Mouse (Mus musculus) MEL (cell line): ENCODE measurements around the gene Egfl8. TPM values are rescaled to one million over a fixed set of nuclear protein-coding genes. Genes with fewer than 3 reads are reported as not detected.

Source experiments
- DNase-seq: peaks from one replicate; pipeline ENCODE4 v3.0.0; 2011; ENCODE audit warnings: low read depth, low spot score
- H3K27ac ChIP-seq: 2 replicates; pipeline ENCODE4 v1.5.1; 2012; ENCODE audit warnings: low read depth, mild to moderate bottlenecking, control low read depth, low read length, moderate library complexity; ENCODE audit not compliant: control insufficient read depth
- H3K27me3 ChIP-seq, 2 experiments: fragments of 150-350 bp in 1 of 2; sonication (generic) in 1 of 2; 2 replicates each; pipeline ENCODE4 v1.6.1; 2012; ENCODE audit warnings: low read length in 2 of 2, mild to moderate bottlenecking in 2 of 2, improper control_type of control experiment in 1 of 2, moderate library complexity in 1 of 2; ENCODE audit not compliant: insufficient read depth in 2 of 2, control insufficient read depth in 1 of 2
- H3K36me3 ChIP-seq, 2 experiments: 2 replicates each; pipeline ENCODE4 v1.6.1; 2012 to 2014; ENCODE audit warnings: low read length in 2 of 2, improper control_type of control experiment in 1 of 2, inconsistent platforms in 1 of 2, mild to moderate bottlenecking in 1 of 2; ENCODE audit not compliant: insufficient read depth in 2 of 2, control insufficient read depth in 1 of 2
- H3K4me1 ChIP-seq, 2 experiments: fragments of 150-350 bp in 1 of 2; sonication (generic) in 1 of 2; 2 replicates each; pipeline ENCODE4 v1.6.1; 2012; ENCODE audit warnings: low read length in 2 of 2, improper control_type of control experiment in 1 of 2, mild to moderate bottlenecking in 1 of 2; ENCODE audit not compliant: insufficient read depth in 2 of 2, control insufficient read depth in 1 of 2
- H3K4me3 ChIP-seq, 2 experiments: fragments of 150-350 bp in 1 of 2; sonication (generic) in 1 of 2; 2 replicates each; pipeline ENCODE4 v1.5.1; 2012; ENCODE audit warnings: low read depth in 2 of 2, low read length in 2 of 2, mild to moderate bottlenecking in 2 of 2, moderate library complexity in 2 of 2, control low read depth in 1 of 2, improper control_type of control experiment in 1 of 2; ENCODE audit not compliant: control insufficient read depth in 1 of 2, insufficient read depth in 1 of 2
- H3K79me2 ChIP-seq: 2 replicates; pipeline ENCODE4 v1.6.1; 2012; ENCODE audit warnings: mild to moderate bottlenecking, low read length, moderate library complexity; ENCODE audit not compliant: control insufficient read depth, poor library complexity, insufficient read depth
- H3K9ac ChIP-seq: 2 replicates; pipeline ENCODE4 v1.6.1; 2012; ENCODE audit warnings: low read depth, mild to moderate bottlenecking, control low read depth, low read length, moderate library complexity; ENCODE audit not compliant: control insufficient read depth, poor library complexity, severe bottlenecking
- H3K9me3 ChIP-seq: fragments of 150-350 bp; sonication (generic); replicated peaks from 2 replicates; pipeline ENCODE4 v1.6.1; 2012; ENCODE audit warnings: mild to moderate bottlenecking, low read length, improper control_type of control experiment, moderate library complexity; ENCODE audit not compliant: insufficient read depth
- CHD2 ChIP-seq: IDR thresholded peaks from 2 replicates; pipeline ENCODE4 v1.6.1; 2011; ENCODE audit warnings: low read length, improper control_type of control experiment
- CTCF ChIP-seq, 3 experiments: IDR thresholded peaks in 2 of 3; conservative IDR thresholded peaks in 1 of 3; 2 replicates each; pipeline ENCODE4 v1.5.1; 2011 to 2012; ENCODE audit warnings: low read length in 3 of 3, low read depth in 2 of 3, mild to moderate bottlenecking in 2 of 3, improper control_type of control experiment in 1 of 3, inconsistent platforms in 1 of 3, mixed read lengths in 1 of 3, moderate library complexity in 1 of 3; ENCODE audit not compliant: control insufficient read depth in 1 of 3, insufficient read depth in 1 of 3, poor library complexity in 1 of 3, severe bottlenecking in 1 of 3
- EP300 ChIP-seq, 2 experiments: IDR thresholded peaks; 2 replicates each; pipeline ENCODE4 v1.6.1; 2011; ENCODE audit warnings: improper control_type of control experiment in 2 of 2, low read length in 2 of 2, low read depth in 1 of 2, mild to moderate bottlenecking in 1 of 2
- ETS1 ChIP-seq: IDR thresholded peaks from 2 replicates; pipeline ENCODE4 v1.6.1; 2012; ENCODE audit warnings: low read depth, mild to moderate bottlenecking, inconsistent platforms, low read length, improper control_type of control experiment, moderate library complexity
- MAFK ChIP-seq: IDR thresholded peaks from 2 replicates; pipeline ENCODE4 v1.6.1; 2011; ENCODE audit warnings: low read depth, mild to moderate bottlenecking, low read length, improper control_type of control experiment, borderline replicate concordance
- MXI1 ChIP-seq: IDR thresholded peaks from 2 replicates; pipeline ENCODE4 v1.6.1; 2011; ENCODE audit warnings: mild to moderate bottlenecking, low read depth, low read length, improper control_type of control experiment
- MYC ChIP-seq: IDR thresholded peaks from 2 replicates; pipeline ENCODE4 v1.6.1; 2011; ENCODE audit warnings: low read depth, mild to moderate bottlenecking, low read length, improper control_type of control experiment, moderate library complexity
- NELFE ChIP-seq: IDR thresholded peaks from 2 replicates; pipeline ENCODE4 v1.6.1; 2011; ENCODE audit warnings: low read depth, low read length, improper control_type of control experiment
- POLR2A ChIP-seq, 2 experiments: IDR thresholded peaks; 2 replicates each; pipeline ENCODE4 v1.6.1; 2011 to 2012; ENCODE audit warnings: low read length in 2 of 2, mild to moderate bottlenecking in 2 of 2, control low read depth in 1 of 2, improper control_type of control experiment in 1 of 2, low read depth in 1 of 2, moderate library complexity in 1 of 2; ENCODE audit not compliant: control insufficient read depth in 1 of 2, insufficient read depth in 1 of 2, poor library complexity in 1 of 2
- POLR2AphosphoS5 ChIP-seq: IDR thresholded peaks from 2 replicates; pipeline ENCODE4 v1.6.1; 2012; ENCODE audit warnings: low read depth, borderline replicate concordance, mild to moderate bottlenecking, inconsistent platforms, low read length, moderate library complexity, mixed read lengths
- RAD21 ChIP-seq: IDR thresholded peaks from 2 replicates; pipeline ENCODE4 v1.6.1; 2011; ENCODE audit warnings: mild to moderate bottlenecking, low read depth, low read length, improper control_type of control experiment
- RCOR1 ChIP-seq: IDR thresholded peaks from 2 replicates; pipeline ENCODE4 v1.6.1; 2012; ENCODE audit warnings: low read depth, mild to moderate bottlenecking, inconsistent platforms, low read length, improper control_type of control experiment
- TBP ChIP-seq: IDR thresholded peaks from 2 replicates; pipeline ENCODE4 v1.8.0; 2011; ENCODE audit warnings: low read depth, low read length, improper control_type of control experiment
- TCF12 ChIP-seq: IDR thresholded peaks from 2 replicates; pipeline ENCODE4 v1.6.1; 2014; ENCODE audit warnings: low read depth, mild to moderate bottlenecking, inconsistent platforms, low read length, improper control_type of control experiment, moderate library complexity
- USF2 ChIP-seq, 2 experiments: IDR thresholded peaks; 2 replicates each; pipeline ENCODE4 v1.6.1; 2011 to 2012; ENCODE audit warnings: improper control_type of control experiment in 2 of 2, low read length in 2 of 2, borderline replicate concordance in 1 of 2, inconsistent platforms in 1 of 2, low read depth in 1 of 2, mild to moderate bottlenecking in 1 of 2; ENCODE audit not compliant: insufficient read depth in 1 of 2
- polyA plus RNA-seq, 2 experiments: library from polyadenylated mRNA; stranded (reverse) in 1 of 2; unstranded in 1 of 2; fragments of >175 nt in 1 of 2; fragments of >200 nt in 1 of 2; gene quantifications; 2 replicates each; pipeline versions ENCODE4 v1.2.1 to v1.2.4; 2012; ENCODE audit warnings: low replicate concordance in 2 of 2, low read depth in 1 of 2; ENCODE audit not compliant: insufficient read length in 2 of 2, insufficient read depth in 1 of 2, missing spikeins in 1 of 2
- total RNA-seq: library from RNA; depleted of rRNA; stranded (reverse); fragments of 300-350 nt; gene quantifications from 2 replicates; pipeline ENCODE4 v1.2.3, GENCODE M21; 2012

Egfl8 gene
- total and polyA plus RNA-seq, 3 experiments: 0.89 to 1.6 TPM; not detected in 1

GRCm38 (mm10) chr17:34599891-34600290 lies 15.9 kb downstream of the Egfl8 start:
- no peak overlapping the region for H3K27ac ChIP-seq
- H3K4me3 ChIP-seq: no peak overlapping the region
- H3K9me3 ChIP-seq: no peaks in the 10 kb centered on the region
- peaks cover 0 to 12% of the 10 kb centered on the region in 2 experiments; a peak in 3 of 4 replicates for H3K4me1 ChIP-seq
- H3K27me3 ChIP-seq: no peaks in the 10 kb centered on the region
- TF ChIP-seq EP300 (IDR thresholded peaks at IDR 0.05; ENCODE audit: low read depth in 1 of 2, low read length in 2 of 2) (no peak), MXI1 (no peak), USF2 (IDR thresholded peaks at IDR 0.05; ENCODE audit: borderline replicate concordance in 1 of 2, insufficient read depth in 1 of 2, low read depth in 1 of 2, low read length in 2 of 2) (no peak), TBP (no peak), POLR2AphosphoS5 (no peak), ETS1 (no peak), POLR2A (IDR thresholded peaks at IDR 0.05; ENCODE audit: control insufficient read depth in 1 of 2, insufficient read depth in 1 of 2, low read depth in 1 of 2, low read length in 2 of 2, poor library complexity in 1 of 2) (no peak), RAD21 (no peak), TCF12 (no peak), RCOR1 (no peak), MYC (no peak), NELFE (no peak), MAFK (no peak), CTCF (IDR thresholded peaks at IDR 0.05 in 2 of 3, conservative IDR thresholded peaks at IDR 0.05 in 1 of 3; ENCODE audit: control insufficient read depth in 1 of 3, insufficient read depth in 1 of 3, low read depth in 2 of 3, low read length in 3 of 3, poor library complexity in 1 of 3, severe bottlenecking in 1 of 3) (no peak)
- H3K9ac ChIP-seq: no peak overlapping the region
- H3K79me2 ChIP-seq: peaks cover 14% of the 10 kb centered on the region
- peaks cover 0 to 4% of the 10 kb centered on the region in 2 experiments; a peak in 3 of 4 replicates for H3K36me3 ChIP-seq
- DNase-seq: no peak

DNA sequence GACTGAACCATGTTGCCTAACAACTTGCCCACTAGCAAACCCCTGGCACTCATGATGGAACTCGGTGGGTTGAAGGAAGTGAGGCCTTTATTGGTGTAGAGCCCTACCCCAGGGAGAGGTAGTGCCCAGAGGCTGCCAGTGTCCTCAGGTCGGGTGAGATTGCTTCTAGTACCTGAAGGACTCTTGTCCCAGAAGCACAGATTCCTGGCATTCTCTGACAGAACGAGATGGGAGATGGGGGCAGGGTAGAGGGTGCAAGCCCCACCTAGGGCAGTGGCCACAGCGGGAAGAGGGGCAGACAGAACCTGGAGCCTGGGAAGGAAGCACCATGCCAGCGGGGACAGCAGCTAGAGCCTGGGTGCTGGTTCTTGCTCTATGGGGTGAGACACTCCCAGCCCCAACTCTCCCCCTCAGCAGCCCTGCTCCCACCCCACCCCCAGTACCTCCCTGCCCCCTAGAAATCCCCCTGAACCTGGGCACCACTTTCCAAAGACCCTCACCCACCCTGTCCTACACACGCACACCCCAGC lies 18.1 kb downstream of the Egfl8 start, which contains the start of gene Ager:
TSS of gene Ager (plus strand) at position 297 of the 530 bp plus-strand sequence.
- Histone ChIP-seq H3K79me2 (peaks cover 9% of the 10 kb centered on the region), H3K9ac (no peak within 1 kb of the TSS; the same call in 1 of the 2 replicates), H3K27me3 (no peaks in the 10 kb centered on the region), H3K36me3 (peaks cover 0 to 4% of the 10 kb centered on the region in 2 experiments; a peak in 3 of 4 replicates), H3K27ac (no peak within 1 kb of the TSS), H3K4me3 (no peak within 1 kb of the TSS), H3K9me3 (no peaks in the 10 kb centered on the region), H3K4me1 (peaks cover 0 to 16% of the 10 kb centered on the region in 2 experiments)
- DNase-seq: no peak
- TF ChIP-seq CHD2 (no peak), USF2 (IDR thresholded peaks at IDR 0.05; ENCODE audit: borderline replicate concordance in 1 of 2, insufficient read depth in 1 of 2, low read depth in 1 of 2, low read length in 2 of 2) (no peak)
- TF ChIP-seq, all 39 proteins: peak for 0
